Mouse (Mus musculus) C2C12 (cell line): Measurements from ENCODE around the gene Stip1. TPM values are rescaled to one million over a fixed set of nuclear protein-coding genes. Genes with fewer than 3 reads are reported as not detected.
A peak's percentile ranks its signal among the peaks of the same experiment; 100 is the strongest.
"Not testable (repeated sequence)": the region's sequence is repeated elsewhere in the genome, so short reads cannot be mapped to it uniquely, and the experiment has no call there.

Experiments
- H3K27me3 ChIP-seq: one replicate; pipeline ENCODE4 v1.6.1; 2011; ENCODE audit not compliant: control insufficient read depth, insufficient read depth, insufficient read length
- H3K36me3 ChIP-seq: one replicate; pipeline ENCODE4 v1.6.1; 2011; ENCODE audit not compliant: control insufficient read depth, insufficient read depth
- H3K4me3 ChIP-seq: one replicate; pipeline ENCODE4 v1.5.1; 2011; ENCODE audit warnings: mild to moderate bottlenecking, control low read depth; ENCODE audit not compliant: poor library complexity, insufficient read depth, severe bottlenecking
- H3K79me2 ChIP-seq: one replicate; pipeline ENCODE4 v1.6.1; 2011; ENCODE audit not compliant: control insufficient read depth, insufficient read depth
- H3K79me3 ChIP-seq: one replicate; pipeline ENCODE4 v1.6.1; 2011; ENCODE audit warnings: low read depth, control low read depth
- H3ac ChIP-seq: one replicate; pipeline ENCODE3; 2011; ENCODE audit warnings: low read depth; ENCODE audit not compliant: control insufficient read depth, insufficient read length
- CEBPB ChIP-seq: IDR thresholded peaks from one replicate; pipeline ENCODE4 v1.6.1; 2011; ENCODE audit warnings: low read depth, mild to moderate bottlenecking, control low read depth, moderate library complexity
- CTCF ChIP-seq: IDR thresholded peaks from one replicate; pipeline ENCODE4 v1.5.1; 2011; ENCODE audit not compliant: control insufficient read depth, insufficient read depth, insufficient read length
- FOSL1 ChIP-seq: IDR thresholded peaks from one replicate; pipeline ENCODE4 v1.8.0; 2011; ENCODE audit warnings: mild to moderate bottlenecking, low read length; ENCODE audit not compliant: poor library complexity, insufficient read depth, severe bottlenecking
- MAX ChIP-seq: IDR thresholded peaks from one replicate; pipeline ENCODE4 v1.6.1; 2011; ENCODE audit warnings: mild to moderate bottlenecking, control low read depth
- MYOD1 ChIP-seq: IDR thresholded peaks from one replicate; pipeline ENCODE4 v1.6.1; 2011; ENCODE audit warnings: low read depth; ENCODE audit not compliant: control insufficient read depth, insufficient read length
- MYOG ChIP-seq: IDR thresholded peaks from one replicate; pipeline ENCODE4 v1.6.1; 2011; ENCODE audit not compliant: control insufficient read depth, insufficient read length; ENCODE audit errors: extremely low read depth
- USF1 ChIP-seq: IDR thresholded peaks from one replicate; pipeline ENCODE4 v1.6.1; 2011; ENCODE audit warnings: low read depth, mild to moderate bottlenecking, control low read depth, moderate library complexity
- polyA plus RNA-seq: library from polyadenylated mRNA; unstranded; fragments of >200 nt; fragmentation: generic; extraction: Trizol; gene quantifications from one replicate; pipeline ENCODE4 v1.2.1, GENCODE M21; 2012; ENCODE audit warnings: missing spikeins

Stip1 gene
- polyA plus RNA-seq, 1 experiment, result 309 TPM

- peak overlapping the region; percentile 25 for H3K4me3 ChIP-seq
- no peaks in the 10 kb centered on the region for H3K27me3 ChIP-seq
- TF ChIP-seq MYOD1 (no peak), FOSL1 (no peak), CEBPB (no peak), MYOG (no peak), MAX (no peak), CTCF (no peak), USF1 (no peak)
- no peaks in the 10 kb centered on the region for H3K79me3 ChIP-seq
- H3ac ChIP-seq, result peak overlapping the region; percentile 66
- H3K79me2 ChIP-seq, result no peaks in the 10 kb centered on the region
- no peaks in the 10 kb centered on the region for H3K36me3 ChIP-seq
Measured at GRCm38 (mm10) chr19:6993011-6993770, 46.6 kb downstream of the Stip1 start.

DNA sequence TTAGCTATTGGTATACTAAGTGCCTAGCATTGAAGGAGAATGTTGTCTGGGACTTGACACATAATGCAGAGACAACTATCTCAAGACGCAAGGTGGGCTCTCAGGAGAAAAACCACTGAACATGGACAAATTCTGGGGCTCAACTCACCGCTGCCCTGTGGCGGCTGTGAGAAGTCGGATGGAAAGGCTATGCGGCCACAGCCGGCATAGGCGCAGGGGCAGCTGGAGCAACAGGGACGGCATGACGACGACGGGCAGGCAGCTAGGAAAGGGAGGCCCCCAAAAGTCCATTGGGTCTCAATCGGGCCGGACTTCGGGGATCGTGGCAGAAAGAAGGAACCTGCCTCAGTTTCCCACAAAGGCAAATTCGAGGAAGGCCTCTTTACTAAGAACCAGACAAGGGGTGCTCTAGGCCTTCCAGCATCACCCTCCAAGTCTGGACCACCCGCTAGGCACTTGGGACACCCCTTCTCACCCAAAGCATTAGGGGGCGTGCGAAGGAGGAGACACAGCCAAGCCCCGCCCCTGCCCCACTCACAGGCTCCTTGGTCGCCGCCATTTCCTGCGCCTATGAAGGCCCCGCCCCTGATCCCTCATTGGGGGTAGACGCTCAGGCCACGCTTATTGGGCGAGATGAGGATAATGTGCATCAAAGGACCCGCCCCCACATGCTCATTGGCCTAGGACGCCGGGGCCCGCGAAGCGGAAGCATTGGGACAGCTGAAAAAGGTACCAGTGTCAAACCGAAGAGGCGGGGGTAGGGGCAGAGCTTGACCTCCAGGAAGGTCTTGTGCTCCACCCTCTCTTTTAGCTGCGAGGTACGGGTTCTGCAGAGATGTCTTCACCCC lies 47.5 kb downstream of the Stip1 start, which contains the start of gene Dnajc4:
Gene Dnajc4, minus strand, starts transcription at position 562 of the 848 bp plus-strand sequence.
- no peak for TF ChIP-seq CEBPB
- no peak for TF ChIP-seq MYOG
- no peak for TF ChIP-seq FOSL1
- TF ChIP-seq MYOD1, result no peak
- TF ChIP-seq CTCF, result no peak
- TF ChIP-seq USF1, result no peak
- no peak for TF ChIP-seq MAX
- Histone ChIP-seq H3K27me3 (no peaks in the 10 kb centered on the region), H3K79me2 (no peaks in the 10 kb centered on the region), H3K4me3 (peak within 1 kb of the TSS; percentile 42), H3K79me3 (no peaks in the 10 kb centered on the region), H3ac (peak within 1 kb of the TSS; percentile 75), H3K36me3 (no peaks in the 10 kb centered on the region)

DNA sequence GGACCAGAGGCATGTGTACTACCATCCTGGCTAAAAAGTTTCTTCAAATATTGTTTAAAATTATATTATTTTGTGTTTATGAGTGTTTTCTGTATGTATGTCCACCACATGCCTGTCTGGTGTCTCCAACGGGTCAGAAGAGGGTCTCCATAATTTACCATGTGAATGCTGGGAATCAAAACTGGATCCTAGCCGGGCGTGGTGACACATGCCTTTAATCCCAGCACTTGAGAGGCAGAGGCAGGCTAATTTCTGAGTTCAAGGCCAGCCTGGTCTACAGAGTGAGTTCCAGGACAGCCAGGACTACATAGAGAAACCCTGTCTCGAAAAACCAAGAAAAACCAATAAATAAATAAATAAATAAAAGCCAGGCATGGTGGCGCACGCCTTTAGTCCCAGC lies 48.6 kb downstream of the Stip1 start:
- H3K27me3 ChIP-seq, H3K79me2 ChIP-seq, H3K4me3 ChIP-seq, H3ac ChIP-seq, H3K79me3 ChIP-seq, H3K36me3 ChIP-seq: not testable (repeated sequence)

DNA sequence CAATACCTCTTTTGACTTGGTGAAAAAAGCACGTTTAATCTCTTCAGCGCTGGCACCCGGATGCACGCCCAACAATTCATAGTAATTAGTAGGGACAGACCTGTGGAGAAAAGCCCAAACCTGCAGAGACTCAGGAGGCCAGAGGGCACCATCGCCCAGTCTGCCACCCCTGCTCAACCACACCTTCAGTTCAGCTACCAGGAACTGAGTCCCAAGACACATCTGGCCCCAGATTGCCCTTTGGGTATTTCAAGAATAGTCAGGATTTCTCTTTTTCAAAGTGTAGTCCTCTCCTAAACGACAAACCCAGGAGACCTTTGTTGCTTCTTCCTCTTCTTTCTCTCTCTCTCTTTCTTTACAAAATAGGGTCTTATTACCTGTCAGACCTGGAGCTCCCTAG lies 49.1 kb downstream of the Stip1 start:
- H3K79me3 ChIP-seq, result peaks cover 3% of the 10 kb centered on the region
- H3K27me3 ChIP-seq, result no peaks in the 10 kb centered on the region
- no peak overlapping the region for H3ac ChIP-seq
- peaks cover 10% of the 10 kb centered on the region for H3K79me2 ChIP-seq
- H3K36me3 ChIP-seq, result no peaks in the 10 kb centered on the region
- H3K4me3 ChIP-seq, result no peak overlapping the region
- no peak for TF ChIP-seq MYOD1
- TF ChIP-seq CEBPB, result no peak
- no peak for TF ChIP-seq MYOG
- TF ChIP-seq FOSL1, result no peak
- TF ChIP-seq CTCF, result no peak
- no peak for TF ChIP-seq MAX
- TF ChIP-seq USF1, result no peak

DNA sequence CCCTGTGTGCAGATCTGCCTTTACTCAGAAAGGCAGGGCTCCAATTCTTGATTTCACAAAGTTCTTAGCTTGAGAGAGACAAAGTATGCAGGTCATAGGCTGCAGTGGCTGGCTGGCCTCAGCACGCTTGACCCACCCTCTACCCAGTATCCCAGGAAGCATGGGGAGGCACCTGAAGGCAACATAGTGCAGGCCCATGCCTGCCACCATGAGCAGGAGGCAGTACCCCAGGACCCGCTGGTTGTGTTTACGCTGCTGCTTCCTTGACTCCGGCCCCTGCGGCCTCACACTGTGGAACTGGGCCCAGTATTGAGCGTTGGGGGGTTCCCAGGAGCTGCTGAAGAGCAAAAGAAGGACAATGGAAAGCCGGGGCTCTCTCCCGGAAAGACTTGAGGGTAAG lies 50.5 kb downstream of the Stip1 start:
- H3K79me3 ChIP-seq, result peaks cover 3% of the 10 kb centered on the region

More for the DNA sequence above, 50.5 kb downstream of the Stip1 start:
- Histone ChIP-seq H3K27me3 (no peaks in the 10 kb centered on the region), H3ac (no peak overlapping the region), H3K4me3 (no peak overlapping the region), H3K36me3 (peaks cover under 1% of the 10 kb centered on the region), H3K79me2 (peaks cover 12% of the 10 kb centered on the region)
- TF ChIP-seq FOSL1, result no peak
- TF ChIP-seq USF1, result no peak
- TF ChIP-seq MYOG, result no peak
- no peak for TF ChIP-seq MAX
- TF ChIP-seq CTCF, result no peak
- no peak for TF ChIP-seq MYOD1
- no peak for TF ChIP-seq CEBPB
